Mouse (Mus musculus) CH12.LX (cell line): Measurements from ENCODE around the gene Hba-a2. TPM values are rescaled to one million over a fixed set of nuclear protein-coding genes. Genes with fewer than 3 reads are reported as not detected.
"Not testable (repeated sequence)": the region's sequence is repeated elsewhere in the genome, so short reads cannot be mapped to it uniquely, and the experiment has no call there.

Source experiments
- DNase-seq: peaks from one replicate; pipeline ENCODE4 v3.0.0-alpha.2; 2013; ENCODE audit errors: extremely low read depth
- H3K27ac ChIP-seq: 2 replicates; pipeline ENCODE4 v1.5.1; 2012; ENCODE audit warnings: low read depth, mild to moderate bottlenecking, control low read depth, moderate library complexity; ENCODE audit not compliant: insufficient read depth
- H3K27me3 ChIP-seq: replicated peaks from 2 replicates; pipeline ENCODE3; 2012; ENCODE audit warnings: inconsistent platforms
- H3K36me3 ChIP-seq, 2 experiments: replicated peaks in 1 of 2; 2 replicates each; pipeline versions ENCODE3 to v1.6.1; 2012; ENCODE audit warnings: inconsistent platforms in 1 of 2, low read length in 1 of 2, mild to moderate bottlenecking in 1 of 2, mixed read lengths in 1 of 2, moderate library complexity in 1 of 2; ENCODE audit not compliant: control insufficient read depth in 1 of 2, insufficient read depth in 1 of 2
- H3K4me1 ChIP-seq, 2 experiments: 2 replicates each; pipeline ENCODE4 v1.6.1; 2012; ENCODE audit warnings: inconsistent platforms in 1 of 2, moderate library complexity in 1 of 2; ENCODE audit not compliant: insufficient read depth in 2 of 2, control insufficient read depth in 1 of 2
- H3K4me2 ChIP-seq: 2 replicates; pipeline ENCODE4 v1.6.1; 2012; ENCODE audit warnings: low read depth, mild to moderate bottlenecking, control low read depth; ENCODE audit not compliant: poor library complexity, insufficient read depth, severe bottlenecking
- H3K4me3 ChIP-seq, 3 experiments: fragments of 150-350 bp in 1 of 3; sonication (generic) in 1 of 3; replicated peaks in 1 of 3; 2 replicates each; pipeline versions ENCODE3 to v1.5.1; 2011 to 2012; ENCODE audit warnings: low read depth in 2 of 3, low read length in 2 of 3, mild to moderate bottlenecking in 2 of 3, moderate library complexity in 2 of 3, control low read depth in 1 of 3, improper control_type of control experiment in 1 of 3, inconsistent platforms in 1 of 3, mixed read lengths in 1 of 3; ENCODE audit not compliant: poor library complexity in 1 of 3
- H3K79me2 ChIP-seq: replicated peaks from 2 replicates; pipeline ENCODE4 v1.6.1; 2012; ENCODE audit warnings: mild to moderate bottlenecking, moderate library complexity; ENCODE audit not compliant: control insufficient read depth, poor library complexity, insufficient read depth, severe bottlenecking; ENCODE audit errors: extremely low read depth
- H3K9ac ChIP-seq: 2 replicates; pipeline ENCODE4 v1.6.1; 2012; ENCODE audit warnings: low read depth, mild to moderate bottlenecking, control low read depth, moderate library complexity; ENCODE audit not compliant: insufficient read depth
- H3K9me3 ChIP-seq: replicated peaks from 2 replicates; pipeline ENCODE3; 2012; ENCODE audit warnings: low read length, inconsistent platforms, mixed read lengths
- BHLHE40 ChIP-seq: IDR thresholded peaks from 2 replicates; pipeline ENCODE4 v1.6.1; 2011; ENCODE audit warnings: mild to moderate bottlenecking, low read depth, low read length, improper control_type of control experiment
- CHD1 ChIP-seq: IDR thresholded peaks from 2 replicates; pipeline ENCODE4 v1.6.1; 2012; ENCODE audit warnings: low read depth, low read length, improper control_type of control experiment, inconsistent platforms
- CHD2 ChIP-seq: IDR thresholded peaks from 2 replicates; pipeline ENCODE4 v1.6.1; 2011; ENCODE audit warnings: low read length, improper control_type of control experiment
- CTCF ChIP-seq, 2 experiments: IDR thresholded peaks in 1 of 2; conservative IDR thresholded peaks in 1 of 2; 2 replicates each; pipeline ENCODE4 v1.5.1; 2011 to 2012; ENCODE audit warnings: low read depth in 2 of 2, low read length in 2 of 2, improper control_type of control experiment in 1 of 2, inconsistent platforms in 1 of 2, mild to moderate bottlenecking in 1 of 2, moderate library complexity in 1 of 2
- JUN ChIP-seq: IDR thresholded peaks from 2 replicates; pipeline ENCODE4 v1.6.1; 2011; ENCODE audit warnings: low read depth, mild to moderate bottlenecking, low read length, improper control_type of control experiment, moderate library complexity; ENCODE audit not compliant: insufficient read depth
- MAFK ChIP-seq: IDR thresholded peaks from 2 replicates; pipeline ENCODE4 v1.6.1; 2011; ENCODE audit warnings: low read length, improper control_type of control experiment; ENCODE audit not compliant: insufficient replicate concordance
- NRF1 ChIP-seq: IDR thresholded peaks from 2 replicates; pipeline ENCODE4 v1.6.1; 2014; ENCODE audit warnings: low read depth, mild to moderate bottlenecking, inconsistent platforms, low read length, improper control_type of control experiment, moderate library complexity
- PAX5 ChIP-seq: IDR thresholded peaks from 2 replicates; pipeline ENCODE4 v1.6.1; 2012; ENCODE audit warnings: low read length, inconsistent platforms, mixed read lengths
- POLR2A ChIP-seq: IDR thresholded peaks from 2 replicates; pipeline ENCODE4 v1.6.1; 2011; ENCODE audit warnings: low read depth, mild to moderate bottlenecking, improper control_type of control experiment, low read length
- ZC3H11A ChIP-seq: IDR thresholded peaks from 2 replicates; pipeline ENCODE4 v1.6.1; 2012; ENCODE audit warnings: low read depth, mild to moderate bottlenecking, inconsistent platforms, low read length, improper control_type of control experiment
- ZKSCAN1 ChIP-seq: IDR thresholded peaks from 2 replicates; pipeline ENCODE4 v1.6.1; 2012; ENCODE audit warnings: low read depth, inconsistent platforms, low read length, improper control_type of control experiment, borderline replicate concordance
- ZMIZ1 ChIP-seq: IDR thresholded peaks from 2 replicates; pipeline ENCODE4 v1.6.1; 2012; ENCODE audit warnings: low read depth, mild to moderate bottlenecking, inconsistent platforms, low read length, improper control_type of control experiment
- dilution Hi-C: fragments of 300-500 bp; cut with MboI; formaldehyde crosslinking; loops from 2 replicates; pipeline ENCODE4 v1.14.3; 2020; ENCODE audit warnings: low sequenced_read_pairs; ENCODE audit not compliant: extremely low pct_unique_long_range_greater_than_20kb, extremely low pct_ligation_motif_present
- in situ Hi-C: fragments of 300-500 bp; cut with MboI; formaldehyde crosslinking; loops from 3 replicates; pipeline ENCODE4 v1.14.3; 2019; ENCODE audit warnings: low sequenced_read_pairs, low pct_ligation_motif_present, low pct_unique_long_range_greater_than_20kb, mixed read lengths
- polyA plus RNA-seq: library from polyadenylated mRNA; unstranded; fragments of >175 nt; gene quantifications from 2 replicates; pipeline ENCODE4 v1.2.1, GENCODE M21; 2012; ENCODE audit warnings: low read depth; ENCODE audit not compliant: insufficient read length
- total RNA-seq, 2 experiments: library from RNA; depleted of rRNA; stranded (reverse); fragments of 300-350 nt in 1 of 2; fragments of >200 nt in 1 of 2; gene quantifications; 2 replicates each; pipeline ENCODE4 v1.2.3; 2012 to 2014

Hba-a2 gene
- total and polyA plus RNA-seq, 3 experiments, result 2.9 to 10.3 (median 4.6) TPM

DNA sequence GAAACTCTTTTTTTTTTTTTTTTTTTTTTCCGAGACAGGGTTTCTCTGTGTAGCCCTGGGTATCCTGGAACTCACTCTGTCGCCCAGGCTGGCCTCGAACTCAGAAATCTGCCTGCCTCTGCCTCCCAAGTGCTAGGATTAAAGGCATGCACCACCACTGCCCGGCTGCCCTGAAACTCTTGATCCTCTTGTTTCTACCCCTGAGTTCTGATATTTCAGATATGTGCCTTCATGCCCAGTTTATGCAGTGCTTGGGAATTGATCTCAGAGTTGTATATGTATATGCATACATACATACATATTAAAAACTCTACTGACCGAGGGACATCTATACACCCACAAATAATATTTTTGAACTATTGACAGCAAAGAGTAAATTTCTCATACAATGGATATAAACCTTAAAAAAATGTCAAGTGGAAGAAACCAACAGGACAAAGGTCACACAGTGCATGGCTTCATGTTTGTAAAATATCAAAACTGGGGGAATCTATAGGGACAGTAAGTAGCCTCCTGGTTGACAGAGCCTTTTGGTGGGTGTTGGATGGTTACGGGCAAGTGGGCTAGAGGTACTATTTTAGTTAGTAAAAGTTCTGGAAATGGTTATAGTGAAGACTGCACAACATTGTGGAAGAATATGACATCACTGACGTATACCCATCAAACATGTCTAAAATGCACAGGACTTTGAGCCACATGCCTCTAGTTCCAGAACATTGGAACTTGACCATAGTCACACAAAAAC lies 11.1 kb upstream of the Hba-a2 start:
- no peak for DNase-seq
- Histone ChIP-seq H3K27me3 (peaks cover 10% of the 10 kb centered on the region), H3K4me1 (peaks cover 2 to 20% of the 10 kb centered on the region in 2 experiments; a peak in 2 of 4 replicates), H3K4me3 (no peak overlapping the region), H3K36me3 (no peaks in the 10 kb centered on the region), H3K9me3 (no peaks in the 10 kb centered on the region), H3K27ac (no peak overlapping the region), H3K9ac (no peak overlapping the region), H3K4me2 (no peak overlapping the region), H3K79me2 (no peaks in the 10 kb centered on the region)
- TF ChIP-seq ZC3H11A, result no peak
- no peak for TF ChIP-seq PAX5
- TF ChIP-seq JUN, result no peak
- no peak for TF ChIP-seq MAFK
- TF ChIP-seq ZKSCAN1, result no peak
- no peak for TF ChIP-seq NRF1
- no peak for TF ChIP-seq POLR2A
- TF ChIP-seq BHLHE40, result no peak
- no peak for TF ChIP-seq CTCF (conservative IDR thresholded peaks at IDR 0.05 in 1 of 2, IDR thresholded peaks at IDR 0.05 in 1 of 2; ENCODE audit: low read depth in 2 of 2, low read length in 2 of 2)
- no peak for TF ChIP-seq ZMIZ1
- TF ChIP-seq CHD2, result no peak
- no peak for TF ChIP-seq CHD1
- in situ Hi-C loops, result loop anchor here (5.0 kb wide), 2 partner anchors 33 to 37 kb away; no protein-coding TSS in a partner anchor
- dilution Hi-C loops, result no loop called here

DNA sequence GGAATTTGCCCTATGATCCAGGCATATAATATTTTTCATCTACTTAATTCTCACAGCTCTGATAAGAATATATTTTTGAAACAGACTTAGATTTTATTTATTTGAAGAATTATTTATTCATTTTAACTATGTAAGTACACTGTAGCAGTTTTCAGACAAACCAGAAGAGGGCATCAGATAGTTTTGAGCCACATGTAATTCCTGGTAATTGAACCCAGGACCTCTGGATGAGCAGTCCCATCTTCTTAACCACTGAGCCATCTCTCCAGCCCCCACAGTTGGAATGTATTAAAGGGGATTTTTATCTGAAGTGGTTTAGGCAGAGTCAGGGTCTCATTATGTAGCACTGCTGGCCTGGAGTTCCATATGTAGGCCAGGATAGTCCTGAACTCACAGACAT lies 10.4 kb upstream of the Hba-a2 start:
- H3K27me3 ChIP-seq, H3K4me3 ChIP-seq, DNase-seq, H3K79me2 ChIP-seq, H3K4me2 ChIP-seq, dilution Hi-C loops, H3K9me3 ChIP-seq, H3K36me3 ChIP-seq, H3K9ac ChIP-seq, H3K27ac ChIP-seq: not testable (repeated sequence)
- in situ Hi-C loops, result loop anchor here (5.0 kb wide), 2 partner anchors 34 to 36 kb away; no protein-coding TSS in a partner anchor
- TF ChIP-seq CTCF (conservative IDR thresholded peaks at IDR 0.05 in 1 of 2, IDR thresholded peaks at IDR 0.05 in 1 of 2; ENCODE audit: low read depth in 2 of 2, low read length in 2 of 2), result peak in 1 of 2 experiments; percentile 11; a peak in 1 of 4 replicates
- H3K4me1 ChIP-seq, result peaks cover 0 to 18% of the 10 kb centered on the region in 2 experiments; a peak in 2 of 4 replicates
